Mouse (Mus musculus) left cerebral cortex, adult 2 months (tissue): ENCODE measurements around the gene Slc4a1ap. TPM values are rescaled to one million over a fixed set of nuclear protein-coding genes. Genes with fewer than 3 reads are reported as not detected.
A peak's percentile ranks its signal among the peaks of the same experiment; 100 is the strongest.

ENCODE experiments used
- DNase-seq, 2 experiments: peaks; one replicate each; pipeline ENCODE4 v3.0.0; 2021 to 2022; ENCODE audit warnings: low spot score in 2 of 2, mixed read lengths in 1 of 2; ENCODE audit errors: extremely low spot score in 1 of 2
- H3K27ac ChIP-seq: fragments of 200-600 bp; 2 replicates; pipeline ENCODE4 v1.8.1; 2022
- H3K4me3 ChIP-seq: fragments of 200-600 bp; 2 replicates; pipeline ENCODE4 v1.8.1; 2022
- CTCF ChIP-seq: fragments of 200-600 bp; IDR thresholded peaks from 2 replicates; pipeline ENCODE4 v1.8.1; 2022; ENCODE audit warnings: antibody characterized with exemption, mild to moderate bottlenecking, moderate library complexity
- intact Hi-C: fragments of 180-260 bp; cut with DNase I; formaldehyde crosslinking; loops from one replicate; pipeline ENCODE4 v1.15.1; 2025
- total RNA-seq, 2 experiments: library from RNA; stranded (reverse); gene quantifications; 2 replicates each; pipeline ENCODE4 v1.2.3; 2021

The Slc4a1ap gene
- total RNA-seq, 2 experiments from 2014 or later, result 49.3 TPM

DNA sequence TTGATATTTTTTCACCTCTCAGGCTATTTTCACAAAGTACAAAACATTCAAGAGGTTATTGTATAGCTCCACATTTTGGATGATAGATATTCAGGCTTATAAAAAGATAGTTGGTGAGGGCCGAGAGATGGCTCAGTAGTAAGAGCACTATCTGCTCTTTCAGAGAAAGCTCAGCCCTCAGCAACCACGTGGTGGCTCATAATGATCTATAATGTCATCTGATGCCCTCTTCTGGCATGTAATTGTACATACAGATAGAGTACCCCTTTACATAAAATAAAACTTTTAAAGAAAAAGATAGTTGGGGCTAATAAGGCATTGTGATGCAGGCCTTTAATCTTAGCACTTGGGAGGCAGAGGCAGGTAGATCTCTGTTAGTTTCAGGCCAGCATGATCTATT lies 1.8 kb downstream of the Slc4a1ap start:
- H3K4me3 ChIP-seq, result no peak overlapping the region
- no peak overlapping the region for H3K27ac ChIP-seq
- no peak for DNase-seq
- TF ChIP-seq CTCF, result no peak
- intact Hi-C loops, result no loop called here

DNA sequence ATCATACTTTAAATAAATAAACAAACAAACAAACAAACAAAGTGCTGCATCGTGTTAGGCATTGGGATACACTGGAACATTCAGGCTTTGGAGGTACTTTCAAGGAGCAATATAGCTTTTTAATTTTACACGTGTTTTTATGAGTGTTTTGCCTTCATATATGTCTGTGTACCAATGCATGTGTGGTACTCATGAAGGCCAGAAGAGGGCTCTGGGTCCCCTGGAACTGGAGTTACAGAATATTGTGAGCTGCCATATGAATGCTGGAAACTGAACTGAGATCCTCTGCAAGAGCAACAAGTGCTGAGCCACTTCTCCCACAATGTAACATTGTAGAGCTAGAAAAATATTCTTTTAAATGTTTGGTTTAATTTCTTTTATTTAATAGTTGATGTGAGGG lies 8.4 kb downstream of the Slc4a1ap start:
- DNase-seq, result no peak
- intact Hi-C loops, result no loop called here
- Histone ChIP-seq H3K27ac (no peak overlapping the region), H3K4me3 (no peak overlapping the region)
- TF ChIP-seq CTCF, result no peak

DNA sequence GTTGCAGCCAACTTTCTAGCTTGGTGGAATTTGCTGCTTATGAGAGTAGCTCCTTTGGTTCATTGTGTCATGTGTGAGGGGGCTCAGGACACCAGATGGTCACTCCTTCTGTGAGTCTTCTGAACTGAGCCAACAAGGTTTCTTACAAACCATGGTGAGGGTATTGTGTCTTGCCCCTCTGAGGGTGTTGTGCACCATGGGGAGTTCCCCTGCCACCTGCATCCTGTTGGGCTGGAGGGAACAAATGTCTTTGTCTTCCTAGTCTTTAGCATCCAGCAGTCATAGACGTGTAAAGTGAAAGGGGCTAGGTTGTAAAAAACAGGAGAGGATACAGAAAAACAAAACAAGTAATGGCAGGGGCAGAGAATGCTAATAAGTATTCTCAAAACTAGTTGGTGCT lies 32.6 kb downstream of the Slc4a1ap start:
- no peak for DNase-seq
- no peak for TF ChIP-seq CTCF
- no peak overlapping the region for H3K4me3 ChIP-seq
- intact Hi-C loops, result no loop called here
- H3K27ac ChIP-seq, result no peak overlapping the region

DNA sequence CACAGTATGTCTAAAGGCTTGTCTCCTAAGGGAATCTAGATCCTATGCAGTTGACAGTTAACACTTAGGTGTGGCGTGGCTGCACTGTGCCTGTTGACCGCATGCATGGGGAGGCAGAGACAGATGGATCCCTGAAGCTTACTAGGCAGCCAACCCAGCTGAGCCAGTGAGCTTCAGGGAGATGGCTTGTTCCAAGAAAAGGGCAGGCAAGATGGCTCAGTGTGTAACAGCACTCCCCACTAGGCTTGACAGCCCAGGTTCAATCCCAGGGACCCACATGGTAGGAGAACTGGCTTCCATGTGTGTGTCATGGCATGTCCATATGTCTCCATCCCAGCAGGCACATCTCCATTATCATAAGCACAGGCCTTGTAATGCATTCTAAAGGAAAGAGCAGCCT lies 33.6 kb downstream of the Slc4a1ap start:
- no peak overlapping the region for H3K27ac ChIP-seq
- DNase-seq, result no peak
- intact Hi-C loops, result loop anchor here (5.0 kb wide), 1 partner anchor 37 kb away; the partner anchor contains the start of gene Mrpl33
- no peak overlapping the region for H3K4me3 ChIP-seq
- TF ChIP-seq CTCF, result no peak

DNA sequence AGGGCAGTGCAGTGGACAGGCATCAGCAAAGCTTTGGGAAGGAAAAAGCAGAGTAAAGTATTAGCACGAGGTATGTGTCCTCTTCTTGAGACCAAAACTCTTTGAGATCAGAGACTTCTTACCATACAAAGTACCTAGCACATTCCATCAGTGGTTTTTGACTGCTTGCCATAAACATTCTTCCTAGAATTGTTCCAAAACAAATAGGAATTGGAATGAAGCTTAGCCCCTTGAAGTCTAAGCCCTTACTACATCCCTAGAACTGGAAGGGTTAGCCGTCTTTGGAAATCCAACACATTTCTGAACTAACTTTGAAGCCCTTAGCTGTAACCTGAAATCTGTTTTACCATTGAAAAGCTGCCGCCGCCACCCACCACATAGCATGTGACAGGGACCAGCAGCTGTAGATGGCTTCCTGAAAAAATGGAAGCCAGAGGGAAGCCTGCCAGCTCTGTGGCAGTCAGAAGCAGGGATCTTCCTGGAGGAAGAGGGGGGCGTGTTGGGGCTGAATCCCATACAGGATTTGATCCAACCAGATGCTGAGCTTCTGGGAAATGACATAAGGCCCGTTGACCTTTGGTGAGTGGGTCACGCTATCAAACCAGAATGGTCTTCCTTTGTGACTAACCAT lies 35.4 kb downstream of the Slc4a1ap start:
- H3K4me3 ChIP-seq, result no peak overlapping the region
- DNase-seq, result peak; percentile 55 to 61
- H3K27ac ChIP-seq, result peak overlapping the region; percentile 34; the same call in 1 of the 2 replicates
- TF ChIP-seq CTCF, result no peak
- intact Hi-C loops, result loop anchor here (5.0 kb wide), 1 partner anchor 35 kb away; the partner anchor contains the start of gene Mrpl33

DNA sequence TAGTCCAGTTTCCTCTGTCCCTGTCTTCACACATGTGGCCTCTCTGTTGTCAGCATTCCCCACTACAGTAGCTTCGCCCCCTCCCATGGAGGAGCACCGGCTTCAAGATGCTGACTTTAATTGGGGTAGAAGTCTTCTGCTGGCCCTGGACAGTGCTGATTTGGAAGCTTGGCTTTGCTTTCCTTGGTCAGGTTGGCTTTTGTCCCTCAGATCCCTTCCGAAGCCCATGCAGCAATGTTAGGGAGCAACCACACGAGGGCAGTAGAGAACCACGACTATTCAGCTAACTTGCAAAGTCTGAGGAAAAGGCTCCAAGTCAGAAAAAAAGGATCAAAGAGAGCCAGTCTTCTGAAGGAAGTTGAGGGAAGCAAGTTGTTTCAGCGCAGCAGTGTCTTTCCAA lies 36.7 kb downstream of the Slc4a1ap start:
- no peak overlapping the region; the same call in 1 of the 2 replicates for H3K27ac ChIP-seq

DNA sequence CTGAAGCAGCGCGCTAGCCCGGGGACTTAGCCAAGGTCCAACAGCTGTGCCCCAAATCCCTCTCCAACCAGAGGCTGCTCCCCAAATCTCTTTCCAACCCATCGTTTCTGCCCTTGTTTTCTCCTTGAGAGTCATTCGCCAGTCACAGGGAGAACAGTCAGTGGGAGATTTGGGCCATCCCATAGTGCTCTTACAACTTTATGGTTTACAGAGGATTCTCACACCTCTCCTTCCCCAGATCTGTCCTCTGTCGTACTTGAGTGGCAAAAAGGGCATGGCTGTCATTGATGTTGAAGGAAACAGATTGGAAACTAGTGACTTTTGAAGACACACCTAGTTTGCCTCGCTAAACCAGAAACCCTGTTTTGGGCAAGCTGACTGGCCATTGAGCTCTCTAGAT lies 37.1 kb downstream of the Slc4a1ap start:
- H3K27ac ChIP-seq, result no peak overlapping the region; the same call in 1 of the 2 replicates

More for the DNA sequence above, 36.7 kb downstream of the Slc4a1ap start:
- intact Hi-C loops, result loop anchor here (1.0 to 5.0 kb wide), 5 partner anchors 34 to 739 kb away; partner anchors contain the start of gene Mrpl33
- no peak overlapping the region for H3K4me3 ChIP-seq
- peak; percentile 76 to 79 for DNase-seq
- TF ChIP-seq CTCF, result peak; percentile 88

DNA sequence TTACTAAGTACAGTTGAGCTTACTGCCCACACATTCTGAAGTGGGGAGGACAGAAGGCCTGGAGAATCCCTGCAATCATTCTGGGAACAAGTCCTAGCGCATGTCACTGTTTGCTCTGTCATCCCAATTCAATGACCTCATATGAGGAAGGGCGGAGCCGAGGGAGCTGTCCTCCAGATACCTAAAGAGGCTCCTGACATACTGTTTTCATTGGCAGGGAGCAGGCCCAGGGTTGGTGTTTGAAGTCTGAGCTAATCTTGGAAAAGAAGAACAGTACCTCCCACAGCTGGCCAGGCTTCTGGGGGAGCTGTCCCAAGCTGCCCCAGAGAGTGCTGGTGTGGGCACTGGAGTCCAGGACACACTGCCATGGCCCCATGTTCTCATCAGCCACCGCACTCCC lies 38.2 kb downstream of the Slc4a1ap start:
- TF ChIP-seq CTCF, result no peak
- Histone ChIP-seq H3K4me3 (no peak overlapping the region), H3K27ac (no peak overlapping the region)
- intact Hi-C loops, result loop anchor here (5.0 kb wide), 1 partner anchor 32 kb away; the partner anchor contains the start of gene Mrpl33
- DNase-seq, result no peak

More for the DNA sequence above, 37.1 kb downstream of the Slc4a1ap start:
- no peak for DNase-seq
- H3K4me3 ChIP-seq, result no peak overlapping the region
- TF ChIP-seq CTCF, result no peak
- intact Hi-C loops, result loop anchor here (1.0 to 5.0 kb wide), 5 partner anchors 33 to 738 kb away; partner anchors contain the start of gene Mrpl33

DNA sequence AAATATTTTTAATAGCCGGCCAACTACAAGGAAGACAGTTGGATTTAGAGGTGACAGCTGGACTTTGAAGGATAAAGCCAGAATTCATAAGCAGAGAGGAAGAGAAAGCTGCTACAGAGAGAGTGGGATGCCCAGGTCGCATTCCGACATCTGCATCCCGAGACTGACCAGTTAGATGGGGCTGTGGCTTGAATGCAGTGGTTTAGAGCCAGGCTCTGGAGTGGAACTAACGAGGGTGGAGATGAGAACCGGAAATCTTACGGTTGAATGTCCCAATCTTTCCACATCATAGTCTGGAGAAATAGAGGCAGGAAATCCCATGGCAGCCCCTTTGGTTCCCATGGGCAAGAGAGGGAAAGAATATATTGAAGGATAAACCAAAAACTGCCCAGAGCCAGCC lies 39.2 kb downstream of the Slc4a1ap start:
- Histone ChIP-seq H3K27ac (no peak overlapping the region), H3K4me3 (no peak overlapping the region)
- intact Hi-C loops, result no loop called here
- no peak for TF ChIP-seq CTCF
- DNase-seq, result no peak

DNA sequence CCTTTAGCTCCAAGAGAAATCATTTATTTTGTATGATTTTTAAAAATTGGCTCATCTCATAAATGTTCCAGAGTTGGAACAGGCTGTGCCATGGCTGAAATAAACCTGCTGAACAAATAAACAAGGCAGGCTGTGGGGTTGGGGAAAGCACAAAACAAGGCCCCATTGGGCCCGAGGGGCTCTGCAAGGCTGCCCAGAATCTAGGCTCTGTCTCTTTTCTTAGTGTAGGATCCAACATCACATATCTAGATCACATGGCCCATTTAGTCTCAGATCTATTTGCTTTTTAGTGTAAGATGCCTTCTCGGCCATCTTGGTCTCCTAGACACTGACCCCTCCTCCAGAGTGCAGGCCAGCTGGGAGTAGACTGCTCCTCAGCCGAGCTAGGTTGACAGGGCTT lies 39.7 kb downstream of the Slc4a1ap start:
- H3K4me3 ChIP-seq, result no peak overlapping the region
- H3K27ac ChIP-seq, result no peak overlapping the region
- DNase-seq, result no peak
- no peak for TF ChIP-seq CTCF
- intact Hi-C loops, result no loop called here

DNA sequence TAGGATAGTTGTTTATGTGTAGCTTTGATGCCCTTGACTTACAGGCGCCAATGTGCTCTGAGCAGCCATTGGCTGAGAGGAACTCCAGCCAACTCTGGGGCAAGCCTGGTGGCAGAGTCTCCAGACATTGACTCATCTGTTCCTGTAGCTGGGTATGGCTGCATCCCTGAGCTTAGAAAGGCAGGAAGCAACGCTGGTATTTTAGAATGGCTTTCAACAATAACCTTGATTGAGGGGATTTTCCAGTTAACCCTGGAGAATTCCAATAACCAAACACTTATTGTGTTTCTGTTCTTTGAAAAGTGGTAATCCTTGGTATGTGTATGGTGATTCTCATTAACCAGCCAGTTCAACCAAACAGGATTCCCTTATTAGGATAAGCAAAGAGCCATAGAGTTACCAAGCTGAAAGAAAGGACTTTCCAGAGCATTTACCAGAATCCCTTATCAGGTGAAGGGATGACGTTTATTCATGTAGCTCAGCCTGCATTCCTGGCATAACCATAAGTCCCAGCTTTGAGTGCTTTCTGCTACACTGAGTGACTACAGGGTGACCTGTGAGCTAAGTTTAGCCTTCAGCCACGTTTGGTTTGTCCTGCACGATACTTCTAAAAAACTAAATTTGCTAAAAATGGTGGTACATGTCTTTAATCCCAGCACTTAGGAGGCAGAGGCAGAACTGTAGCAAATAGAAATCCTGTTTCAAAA lies 41.3 kb downstream of the Slc4a1ap start:
- no peak for DNase-seq
- H3K27ac ChIP-seq, result no peak overlapping the region
- TF ChIP-seq CTCF, result no peak
- intact Hi-C loops, result no loop called here
- H3K4me3 ChIP-seq, result no peak overlapping the region

DNA sequence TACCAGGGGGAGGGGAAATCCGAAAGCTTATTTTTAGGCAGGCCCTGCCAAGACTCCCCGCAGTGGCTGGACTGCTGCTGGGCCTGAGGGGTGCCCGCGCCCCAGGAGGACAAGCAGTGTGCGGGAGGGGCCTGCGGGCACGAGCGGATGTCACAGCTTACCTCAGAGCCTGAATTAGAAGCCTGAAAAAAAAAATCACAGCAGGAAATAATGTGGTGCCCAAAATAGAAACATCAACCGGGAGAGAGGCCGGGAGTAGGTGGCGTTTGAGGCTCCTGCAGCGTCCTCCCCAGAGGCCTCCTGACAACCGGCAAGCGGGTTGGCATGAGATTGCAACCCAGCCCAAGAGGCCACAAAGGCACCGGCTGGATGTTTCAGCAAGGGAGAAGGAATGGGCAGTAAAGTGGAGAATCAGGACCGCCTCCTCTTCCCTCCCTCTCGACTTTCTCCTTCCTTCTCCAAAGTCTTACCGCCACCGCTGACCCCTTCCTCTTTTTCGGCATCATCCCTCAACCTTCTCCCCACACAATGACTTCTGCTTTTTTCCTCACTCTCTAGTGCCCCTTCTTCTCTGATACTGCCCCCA lies 44.3 kb downstream of the Slc4a1ap start:
- Histone ChIP-seq H3K4me3 (peak overlapping the region; percentile 13), H3K27ac (peak overlapping the region; percentile 81)
- intact Hi-C loops, result loop anchor here (5.0 to 10.0 kb wide), 2 partner anchors 126 to 314 kb away; partner anchors contain the start of genes Babam2 and Rbks
- TF ChIP-seq CTCF, result no peak
- peak; percentile 53 to 55 for DNase-seq
